Mouse (Mus musculus) cerebellum, adult 2 months (tissue): Measurements from ENCODE around the gene Kcnip4. TPM values are rescaled to one million over a fixed set of nuclear protein-coding genes. Genes with fewer than 3 reads are reported as not detected.

Source experiments
- DNase-seq, 2 experiments: peaks; one replicate each; pipeline ENCODE4 v3.0.0; 2021
- H3K27ac ChIP-seq: fragments of 200-500 bp; 2 replicates; pipeline ENCODE4 v1.5.1; 2012; ENCODE audit warnings: low read length, control low read depth, inconsistent platforms; ENCODE audit not compliant: insufficient read depth
- H3K27me3 ChIP-seq: fragments of 200-500 bp; 2 replicates; pipeline ENCODE4 v1.6.1; 2012; ENCODE audit warnings: inconsistent platforms, mild to moderate bottlenecking, low read length, moderate library complexity; ENCODE audit not compliant: control insufficient read depth, insufficient read depth
- H3K4me1 ChIP-seq: fragments of 200-500 bp; 2 replicates; pipeline ENCODE4 v1.6.1; 2011; ENCODE audit warnings: low read length; ENCODE audit not compliant: control insufficient read depth, insufficient read depth
- H3K4me3 ChIP-seq: fragments of 200-500 bp; replicated peaks from 2 replicates; pipeline ENCODE3; 2011; ENCODE audit warnings: mild to moderate bottlenecking, low read depth, low read length, control low read depth; ENCODE audit not compliant: insufficient read depth
- CTCF ChIP-seq: fragments of 200-500 bp; IDR thresholded peaks from 2 replicates; pipeline ENCODE4 v1.5.1; 2011; ENCODE audit warnings: low read depth, mild to moderate bottlenecking, control low read depth, low read length, moderate library complexity, borderline replicate concordance; ENCODE audit not compliant: insufficient read depth
- POLR2A ChIP-seq: fragments of 200-500 bp; IDR thresholded peaks from 2 replicates; pipeline ENCODE4 v1.6.1; 2011; ENCODE audit warnings: low read length, control low read depth, borderline replicate concordance; ENCODE audit not compliant: insufficient read depth
- WGBS: fragments of 180-500 bp; shearing (Covaris S2); methylation state at CpG from one replicate; pipeline ENCODE4 v1.1.7; 2018; 5-methylcytosine and 5-hydroxymethylcytosine counted together
- polyA plus RNA-seq: library from polyadenylated mRNA; depleted of rRNA; stranded (reverse); fragments of >200 nt; gene quantifications from 2 replicates; pipeline ENCODE4 v1.2.3, GENCODE M21; 2012

Kcnip4 gene
- polyA plus RNA-seq, 1 experiment: 93.6 TPM

GRCm38 (mm10) chr5:49090122-49090680, 434.5 kb downstream of the Kcnip4 start:
- under 1% methylated on average over 6 of the region's 6 CpGs for WGBS
- peaks cover 2% of the 10 kb centered on the region; the same call in 1 of the 2 replicates for H3K4me1 ChIP-seq
- peak; percentile 83 to 91 for DNase-seq
- no peaks in the 10 kb centered on the region for H3K27me3 ChIP-seq
- no peak overlapping the region for H3K27ac ChIP-seq
- peak; percentile 56; the same call in 1 of the 2 replicates for TF ChIP-seq CTCF
- TF ChIP-seq POLR2A: no peak
- H3K4me3 ChIP-seq: no peak overlapping the region

DNA sequence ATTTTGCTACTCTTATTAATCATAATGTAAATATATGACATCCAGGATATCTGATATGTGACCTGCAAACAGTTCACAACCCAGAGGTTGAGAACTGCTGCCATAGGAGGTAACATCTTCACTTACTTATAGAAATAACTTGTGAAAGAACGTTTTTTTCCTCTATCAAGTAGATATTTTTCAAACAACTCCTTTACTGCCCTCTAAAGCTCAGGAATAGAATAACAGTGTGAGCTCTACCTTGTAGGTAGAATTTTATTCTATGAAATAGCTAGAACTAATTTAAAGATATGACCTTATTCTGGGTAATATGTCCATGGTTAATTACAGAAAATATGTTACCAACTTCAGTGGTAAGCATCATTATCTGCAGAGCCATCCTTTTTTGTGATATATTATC, 459.1 kb downstream of the Kcnip4 start:
- Histone ChIP-seq H3K27ac (no peak overlapping the region), H3K27me3 (no peaks in the 10 kb centered on the region), H3K4me1 (no peaks in the 10 kb centered on the region), H3K4me3 (no peak overlapping the region)
- TF ChIP-seq CTCF: no peak
- DNase-seq: no peak
- 27% methylated on average over 1 of the region's 1 CpGs for WGBS

- H3K27me3 ChIP-seq: no peaks in the 10 kb centered on the region
- DNase-seq: peak in 1 of 2 experiments; percentile 62
- H3K27ac ChIP-seq: no peak overlapping the region
- TF ChIP-seq POLR2A: no peak
- no peak for TF ChIP-seq CTCF
- H3K4me3 ChIP-seq: no peak overlapping the region
- no peaks in the 10 kb centered on the region for H3K4me1 ChIP-seq
Measured at GRCm38 (mm10) chr5:49058926-49059325, 465.8 kb downstream of the Kcnip4 start.

GRCm38 (mm10) chr5:49057636-49058340, 466.9 kb downstream of the Kcnip4 start:
- DNase-seq: peak; percentile 36 to 82
- no peaks in the 10 kb centered on the region for H3K4me1 ChIP-seq
- 64% methylated on average over 4 of the region's 4 CpGs for WGBS
- no peaks in the 10 kb centered on the region for H3K27me3 ChIP-seq
- no peak for TF ChIP-seq POLR2A
- TF ChIP-seq CTCF: no peak
- no peak overlapping the region for H3K4me3 ChIP-seq
- H3K27ac ChIP-seq: no peak overlapping the region

- no peak for TF ChIP-seq CTCF
- no peak for TF ChIP-seq POLR2A
- no peaks in the 10 kb centered on the region for H3K4me1 ChIP-seq
- DNase-seq: no peak
- no peaks in the 10 kb centered on the region for H3K27me3 ChIP-seq
- WGBS: 86% methylated on average over 1 of the region's 1 CpGs
- no peak overlapping the region for H3K27ac ChIP-seq
- no peak overlapping the region for H3K4me3 ChIP-seq
Measured at GRCm38 (mm10) chr5:49047960-49048359, 476.7 kb downstream of the Kcnip4 start.

- H3K4me3 ChIP-seq: no peak overlapping the region
- TF ChIP-seq CTCF (no peak), POLR2A (no peak)
- no peak for DNase-seq
- WGBS: 67% methylated on average over 6 of the region's 6 CpGs
- no peaks in the 10 kb centered on the region for H3K4me1 ChIP-seq
- H3K27me3 ChIP-seq: no peaks in the 10 kb centered on the region
- no peak overlapping the region for H3K27ac ChIP-seq
Measured at GRCm38 (mm10) chr5:49041259-49041845, 483.4 kb downstream of the Kcnip4 start.

DNA sequence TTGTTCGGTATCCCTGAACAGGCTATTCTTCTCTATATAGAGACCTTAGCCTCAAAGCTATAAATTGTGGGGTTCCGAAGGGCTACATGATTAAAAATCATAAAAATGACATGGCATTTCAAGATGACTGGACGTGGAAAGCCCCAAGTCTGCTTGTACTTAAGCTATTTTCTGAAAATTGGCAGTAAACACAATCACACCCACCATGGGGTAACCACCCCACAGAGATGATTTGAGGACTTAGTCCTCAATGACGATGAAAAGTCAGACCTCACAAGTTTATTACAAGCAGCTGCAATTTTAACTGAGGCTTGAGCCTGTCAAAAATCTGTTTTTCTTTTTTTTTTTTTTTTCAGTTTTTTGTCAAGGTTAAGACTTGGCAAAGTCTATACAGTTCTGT, 527.3 kb downstream of the Kcnip4 start:
- Histone ChIP-seq H3K27me3 (no peaks in the 10 kb centered on the region), H3K4me1 (no peaks in the 10 kb centered on the region), H3K27ac (no peak overlapping the region), H3K4me3 (no peak overlapping the region)
- no peak for TF ChIP-seq POLR2A
- TF ChIP-seq CTCF: no peak
- peak in 1 of 2 experiments; percentile 44 for DNase-seq
- 27% methylated on average over 4 of the region's 4 CpGs for WGBS

DNA sequence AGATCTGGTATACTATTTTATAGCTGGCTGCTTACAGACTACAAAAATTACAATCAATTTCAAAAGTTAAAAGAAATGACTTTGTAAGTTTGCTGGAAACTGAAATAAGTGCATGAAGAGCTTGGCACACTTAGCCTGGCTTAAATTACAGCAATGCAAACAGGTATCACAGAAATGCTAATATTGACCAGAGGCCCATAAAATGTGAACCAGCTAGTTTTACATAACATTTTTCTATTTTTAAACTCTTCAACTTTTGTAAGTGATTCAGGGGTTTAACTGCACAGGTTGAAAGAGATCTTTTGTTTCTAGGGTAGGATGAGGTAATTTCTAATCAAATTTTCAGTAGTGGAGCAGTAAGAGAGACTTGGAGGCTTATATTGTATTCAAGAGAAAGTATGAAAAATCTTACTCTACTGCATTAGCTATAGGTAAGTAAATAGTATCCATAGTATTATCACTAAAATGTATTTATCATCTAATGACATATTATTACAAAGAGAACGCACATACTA, 535.5 kb downstream of the Kcnip4 start:
- DNase-seq: no peak
- Histone ChIP-seq H3K27ac (no peak overlapping the region), H3K4me1 (no peaks in the 10 kb centered on the region), H3K4me3 (no peak overlapping the region), H3K27me3 (no peaks in the 10 kb centered on the region)
- 95% methylated on average over 1 of the region's 1 CpGs for WGBS
- TF ChIP-seq CTCF: no peak
- no peak for TF ChIP-seq POLR2A
